Mouse (Mus musculus) layer of hippocampus, adult 18-20 months (tissue): Measurements from ENCODE around the gene Gm10772. TPM values are rescaled to one million over a fixed set of nuclear protein-coding genes. Genes with fewer than 3 reads are reported as not detected.
"Not testable (repeated sequence)": the region's sequence is repeated elsewhere in the genome, so short reads cannot be mapped to it uniquely, and the experiment has no call there.

Source experiments
- DNase-seq, 2 experiments: peaks; one replicate each; pipeline ENCODE4 v3.0.0; 2022; ENCODE audit warnings: low spot score in 2 of 2
- long read RNA-seq: library from polyadenylated mRNA; stranded (forward); transcript quantifications from one replicate; pipeline ENCODE4 v2.0.0, GENCODE M21; 2021
- total RNA-seq, 2 experiments: library from RNA; stranded (reverse); gene quantifications; 2 replicates each; pipeline ENCODE4 v1.2.3; 2021

Gm10772 gene
- not detected for total RNA-seq
- long read RNA-seq = 0 reads

DNA sequence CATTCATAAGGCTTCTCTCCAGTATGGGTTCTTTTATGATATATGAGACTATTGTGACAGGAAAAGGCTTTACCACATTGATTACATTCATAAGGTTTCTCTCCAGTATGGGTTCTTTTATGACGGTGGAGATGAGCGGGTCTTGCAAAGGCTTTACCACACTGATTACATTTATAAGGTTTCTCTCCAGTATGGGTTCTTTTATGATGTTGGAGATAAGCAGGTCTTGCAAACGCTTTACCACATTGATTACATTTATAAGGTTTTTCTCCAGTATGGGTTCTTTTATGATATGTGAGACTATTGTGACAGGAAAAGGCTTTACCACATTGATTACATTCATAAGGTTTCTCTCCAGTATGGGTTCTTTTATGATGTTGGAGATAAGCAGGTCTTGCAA lies at the start of gene Gm10772:
Gm10772 (minus strand) TSS at position 101 of the 400 bp plus-strand sequence.
- DNase-seq = not testable (repeated sequence)

DNA sequence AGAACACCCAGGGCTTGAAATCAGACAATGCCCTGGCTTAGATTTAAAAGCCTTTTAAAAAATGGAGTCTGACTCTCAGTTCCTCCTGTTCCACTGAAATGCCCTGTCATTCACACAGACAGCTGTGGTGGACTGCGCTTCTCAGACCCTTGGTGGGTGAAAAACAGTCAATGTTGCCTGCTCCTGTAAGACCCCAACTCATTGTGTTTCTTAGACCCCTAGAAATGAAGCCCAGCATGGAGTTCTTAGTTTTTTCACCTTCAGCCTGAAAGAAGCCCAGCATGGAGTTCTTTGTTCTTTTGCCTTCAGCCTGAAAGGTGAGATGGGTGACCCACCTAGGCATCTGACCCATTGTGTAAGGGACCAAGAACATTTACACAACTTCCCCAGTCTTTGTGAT lies 36.5 kb upstream of the Gm10772 start:
- not testable (repeated sequence) for DNase-seq

DNA sequence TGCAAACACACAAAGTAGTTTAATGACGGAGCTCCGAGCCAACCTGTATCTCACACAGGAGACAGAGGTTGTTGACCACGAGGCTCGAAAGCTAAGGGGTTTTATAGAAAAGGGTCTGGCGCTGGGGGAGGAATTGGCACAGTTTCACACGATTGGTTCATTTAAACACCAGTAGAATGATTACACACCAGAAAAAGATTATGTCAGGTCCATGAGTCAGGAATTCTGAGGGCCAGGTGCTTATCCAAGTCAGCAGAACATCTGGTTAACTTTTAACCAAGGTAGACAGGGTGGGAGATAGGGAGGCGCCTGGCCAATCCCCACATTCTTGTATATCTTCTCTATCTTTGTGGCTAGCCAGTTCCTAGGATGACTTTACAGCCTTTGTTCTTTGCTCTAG lies 35.8 kb upstream of the Gm10772 start:
- not testable (repeated sequence) for DNase-seq

DNA sequence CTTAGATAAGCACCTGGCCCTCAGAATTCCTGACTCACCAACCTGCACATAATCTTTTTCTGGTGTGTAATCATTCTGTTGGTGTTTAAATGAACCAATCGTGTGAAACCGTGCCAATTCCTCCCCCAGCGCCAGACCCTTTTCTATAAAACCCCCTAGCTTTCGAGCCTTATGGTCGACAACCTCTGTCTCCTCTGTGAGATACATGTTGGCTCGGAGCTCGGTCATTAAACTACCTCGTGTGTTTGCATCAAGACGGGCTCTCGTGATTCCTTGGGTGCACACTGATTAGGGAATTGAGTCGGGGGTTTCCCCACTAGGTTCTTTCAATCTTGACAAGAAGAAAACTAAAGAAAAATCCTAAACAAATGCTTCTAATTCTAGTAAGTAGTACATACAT lies 13.0 kb downstream of the Gm10772 start:
- no peak for DNase-seq

DNA sequence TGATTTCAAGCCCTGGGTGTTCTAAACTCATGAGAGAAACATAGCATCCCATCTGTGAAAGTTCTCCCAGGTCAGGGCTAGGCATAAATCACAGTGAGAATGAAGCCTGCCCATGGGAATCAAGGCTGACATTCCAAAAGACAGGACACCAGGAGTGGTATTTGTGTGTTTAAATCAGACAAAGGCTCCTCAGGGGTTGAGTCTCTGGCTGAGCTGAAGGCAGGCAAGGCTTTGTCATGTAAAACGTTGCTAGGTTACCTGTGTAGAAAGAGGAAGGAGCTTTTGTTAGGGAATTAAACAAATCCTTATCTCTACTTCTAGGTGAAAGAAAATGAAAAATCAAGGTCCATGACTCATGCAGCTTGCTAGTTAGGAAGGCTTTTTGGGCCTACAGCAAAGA lies 13.6 kb downstream of the Gm10772 start:
- not testable (repeated sequence) for DNase-seq

DNA sequence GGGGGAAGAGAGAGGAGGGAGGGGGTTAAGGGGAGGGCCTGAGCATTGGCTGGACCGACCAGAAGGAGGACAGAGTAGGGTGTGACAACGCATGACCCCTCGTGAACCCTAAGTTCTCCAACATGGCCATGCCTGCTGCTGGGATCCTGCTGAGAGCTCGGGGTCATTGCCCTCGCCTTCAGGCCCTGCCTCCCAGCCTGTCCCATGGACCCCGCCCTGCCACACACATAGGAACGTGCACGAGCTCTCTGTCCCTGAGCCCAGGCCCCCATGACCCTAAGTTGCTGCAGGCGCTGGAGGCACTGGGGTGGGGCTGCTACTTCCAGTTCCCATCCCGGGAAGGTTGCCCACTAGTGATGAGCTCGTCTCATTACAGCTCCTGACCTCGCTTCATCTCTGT lies 48.2 kb downstream of the Gm10772 start:
- not testable (repeated sequence) for DNase-seq

Other genes with a start within 250 kb of the Gm10772 start
- gene Gm10324, start 108.0 kb downstream of the Gm10772 start, total RNA-seq = not detected
- not detected for gene 2410141K09Rik, start 213.5 kb upstream of the Gm10772 start, total RNA-seq